Mouse (Mus musculus) intestine, embryonic 15.5 days (tissue): ENCODE measurements at regions not wholly inside any gene's neighbourhood (a gene's known extent, or its start where the extent isn't known, plus 50 kb on each side); places are given as distances from the start of the nearest gene placed in this dataset.

Source experiments
- ATAC-seq: fragments of 200-750 bp; cut with Nextera tagmentation; 2 replicates; pipeline ENCODE4 v1.8.0; 2017; ENCODE audit warnings: moderate TSS enrichment, moderate library complexity
- H3K27ac ChIP-seq: fragments of 300-500 bp; sonication (generic); 2 replicates; pipeline ENCODE4 v1.5.1; 2015; ENCODE audit warnings: mild to moderate bottlenecking, inconsistent platforms
- H3K27me3 ChIP-seq: fragments of 300-500 bp; sonication (generic); replicated peaks from 2 replicates; pipeline ENCODE4 v1.6.1; 2015; ENCODE audit warnings: inconsistent platforms
- H3K36me3 ChIP-seq: fragments of 300-500 bp; sonication (generic); 2 replicates; pipeline ENCODE4 v1.6.1; 2015; ENCODE audit warnings: inconsistent platforms
- H3K4me1 ChIP-seq: fragments of 300-500 bp; sonication (generic); replicated peaks from 2 replicates; pipeline ENCODE4 v1.6.1; 2015; ENCODE audit warnings: inconsistent platforms
- H3K4me2 ChIP-seq: fragments of 300-500 bp; sonication (generic); replicated peaks from 2 replicates; pipeline ENCODE4 v1.6.1; 2015; ENCODE audit warnings: mild to moderate bottlenecking, inconsistent platforms
- H3K4me3 ChIP-seq: fragments of 300-500 bp; sonication (generic); replicated peaks from 2 replicates; pipeline ENCODE4 v1.5.1; 2015; ENCODE audit warnings: inconsistent platforms
- H3K9ac ChIP-seq: fragments of 300-500 bp; sonication (generic); 2 replicates; pipeline ENCODE4 v1.6.1; 2015; ENCODE audit warnings: inconsistent platforms
- H3K9me3 ChIP-seq: fragments of 300-500 bp; sonication (generic); 2 replicates; pipeline ENCODE4 v1.6.1; 2016; ENCODE audit warnings: inconsistent platforms
- WGBS: fragments of 180-500 bp; shearing (Covaris S2); methylation state at CpG from one replicate; pipeline ENCODE4 v1.1.7; 2015; 5-methylcytosine and 5-hydroxymethylcytosine counted together

GRCm38 (mm10) chrX:77307374-77307773, 203.4 kb upstream of the Tbl1x start:
- Histone ChIP-seq H3K36me3 (no peaks in the 10 kb centered on the region), H3K4me2 (no peak overlapping the region), H3K4me3 (no peak overlapping the region), H3K27ac (no peak overlapping the region), H3K9ac (no peak overlapping the region), H3K9me3 (no peaks in the 10 kb centered on the region), H3K4me1 (no peaks in the 10 kb centered on the region), H3K27me3 (no peaks in the 10 kb centered on the region)
- ATAC-seq: no peak
- 43% methylated on average over 1 of the region's 1 CpGs for WGBS

- H3K4me1 ChIP-seq: no peaks in the 10 kb centered on the region
- H3K9ac ChIP-seq: no peak overlapping the region
- H3K27ac ChIP-seq: no peak overlapping the region
- 70% methylated on average over 3 of the region's 3 CpGs for WGBS
- no peaks in the 10 kb centered on the region for H3K27me3 ChIP-seq
- no peaks in the 10 kb centered on the region for H3K36me3 ChIP-seq
- no peak for ATAC-seq
- H3K4me2 ChIP-seq: no peak overlapping the region
- no peaks in the 10 kb centered on the region for H3K9me3 ChIP-seq
- no peak overlapping the region for H3K4me3 ChIP-seq
These were observed 196.4 kb upstream of the Tbl1x start for GRCm38 (mm10) chrX:77314384-77314783.

GRCm38 (mm10) chrX:77323644-77324043, 187.2 kb upstream of the Tbl1x start:
- H3K9me3 ChIP-seq: no peaks in the 10 kb centered on the region
- no peak overlapping the region for H3K27ac ChIP-seq
- 30% methylated on average over 4 of the region's 4 CpGs for WGBS
- no peaks in the 10 kb centered on the region for H3K36me3 ChIP-seq
- H3K9ac ChIP-seq: no peak overlapping the region
- no peak for ATAC-seq
- H3K4me2 ChIP-seq: no peak overlapping the region
- no peaks in the 10 kb centered on the region for H3K4me1 ChIP-seq
- H3K27me3 ChIP-seq: no peaks in the 10 kb centered on the region
- no peak overlapping the region for H3K4me3 ChIP-seq

GRCm38 (mm10) chrX:77353181-77353580, 157.6 kb upstream of the Tbl1x start:
- no peak overlapping the region for H3K27ac ChIP-seq
- no peak for ATAC-seq
- no peak overlapping the region for H3K9ac ChIP-seq
- H3K4me2 ChIP-seq: no peak overlapping the region
- no peaks in the 10 kb centered on the region for H3K36me3 ChIP-seq
- WGBS: 30% methylated on average over 2 of the region's 2 CpGs
- no peaks in the 10 kb centered on the region for H3K27me3 ChIP-seq
- no peaks in the 10 kb centered on the region for H3K4me1 ChIP-seq
- no peak overlapping the region for H3K4me3 ChIP-seq
- no peaks in the 10 kb centered on the region for H3K9me3 ChIP-seq

GRCm38 (mm10) chrX:77360551-77360950, 150.3 kb upstream of the Tbl1x start:
- ATAC-seq: no peak
- Histone ChIP-seq H3K4me3 (no peak overlapping the region), H3K4me1 (no peaks in the 10 kb centered on the region), H3K9me3 (no peaks in the 10 kb centered on the region), H3K27ac (no peak overlapping the region), H3K9ac (no peak overlapping the region), H3K36me3 (no peaks in the 10 kb centered on the region), H3K27me3 (no peaks in the 10 kb centered on the region), H3K4me2 (no peak overlapping the region)
- whole genome bisulfite sequencing: 47% methylated on average over 2 of the region's 2 CpGs

- Histone ChIP-seq H3K4me3 (no peak overlapping the region), H3K27ac (no peak overlapping the region), H3K36me3 (no peaks in the 10 kb centered on the region), H3K4me2 (no peak overlapping the region), H3K9ac (no peak overlapping the region), H3K9me3 (no peaks in the 10 kb centered on the region), H3K4me1 (no peaks in the 10 kb centered on the region), H3K27me3 (no peaks in the 10 kb centered on the region)
- ATAC-seq: no peak
- WGBS: 58% methylated on average over 2 of the region's 2 CpGs
These were observed 149.7 kb upstream of the Tbl1x start for GRCm38 (mm10) chrX:77361106-77361505.

- Histone ChIP-seq H3K9me3 (no peaks in the 10 kb centered on the region), H3K4me1 (no peaks in the 10 kb centered on the region), H3K36me3 (no peaks in the 10 kb centered on the region), H3K27ac (no peak overlapping the region), H3K4me2 (no peak overlapping the region), H3K9ac (no peak overlapping the region), H3K4me3 (no peak overlapping the region), H3K27me3 (no peaks in the 10 kb centered on the region)
- no peak for ATAC-seq
- 63% methylated on average over 1 of the region's 1 CpGs for WGBS
These were observed 147.2 kb upstream of the Tbl1x start for GRCm38 (mm10) chrX:77363657-77364056.

GRCm38 (mm10) chrX:77367351-77367750, 143.5 kb upstream of the Tbl1x start:
- no peak for ATAC-seq
- H3K27ac ChIP-seq: no peak overlapping the region
- H3K9me3 ChIP-seq: no peaks in the 10 kb centered on the region
- no peaks in the 10 kb centered on the region for H3K36me3 ChIP-seq
- no peaks in the 10 kb centered on the region for H3K4me1 ChIP-seq
- H3K4me2 ChIP-seq: no peak overlapping the region
- H3K4me3 ChIP-seq: no peak overlapping the region
- no peaks in the 10 kb centered on the region for H3K27me3 ChIP-seq
- H3K9ac ChIP-seq: no peak overlapping the region

GRCm38 (mm10) chrX:77387271-77387670, 123.5 kb upstream of the Tbl1x start:
- Histone ChIP-seq H3K36me3 (no peaks in the 10 kb centered on the region), H3K27me3 (no peaks in the 10 kb centered on the region), H3K4me1 (no peaks in the 10 kb centered on the region), H3K27ac (no peak overlapping the region), H3K9ac (no peak overlapping the region), H3K4me2 (no peak overlapping the region), H3K4me3 (no peak overlapping the region), H3K9me3 (no peaks in the 10 kb centered on the region)
- 72% methylated on average over 1 of the region's 1 CpGs for WGBS
- no peak for ATAC-seq

- H3K27ac ChIP-seq: no peak overlapping the region
- H3K4me2 ChIP-seq: no peak overlapping the region
- H3K9me3 ChIP-seq: no peaks in the 10 kb centered on the region
- H3K27me3 ChIP-seq: no peaks in the 10 kb centered on the region
- H3K4me3 ChIP-seq: no peak overlapping the region
- no peak for ATAC-seq
- WGBS: 65% methylated on average over 4 of the region's 4 CpGs
- H3K9ac ChIP-seq: no peak overlapping the region
- H3K36me3 ChIP-seq: no peaks in the 10 kb centered on the region
- no peaks in the 10 kb centered on the region for H3K4me1 ChIP-seq
These were observed 118.9 kb upstream of the Tbl1x start for GRCm38 (mm10) chrX:77391760-77392446.

- no peak overlapping the region for H3K9ac ChIP-seq
- H3K9me3 ChIP-seq: no peaks in the 10 kb centered on the region
- H3K27ac ChIP-seq: no peak overlapping the region
- H3K4me3 ChIP-seq: no peak overlapping the region
- no peaks in the 10 kb centered on the region for H3K36me3 ChIP-seq
- ATAC-seq: no peak
- H3K27me3 ChIP-seq: no peaks in the 10 kb centered on the region
- no peak overlapping the region for H3K4me2 ChIP-seq
- H3K4me1 ChIP-seq: no peaks in the 10 kb centered on the region
- 85% methylated on average over 3 of the region's 3 CpGs for WGBS
These were observed 103.9 kb upstream of the Tbl1x start for GRCm38 (mm10) chrX:77406896-77407295.

- Histone ChIP-seq H3K4me1 (no peaks in the 10 kb centered on the region), H3K4me2 (no peak overlapping the region), H3K4me3 (no peak overlapping the region), H3K9me3 (no peaks in the 10 kb centered on the region), H3K27ac (no peak overlapping the region), H3K27me3 (no peaks in the 10 kb centered on the region), H3K9ac (no peak overlapping the region), H3K36me3 (no peaks in the 10 kb centered on the region)
- no peak for ATAC-seq
- WGBS: 59% methylated on average over 3 of the region's 3 CpGs
These were observed 102.9 kb upstream of the Tbl1x start for GRCm38 (mm10) chrX:77407925-77408324.

- Histone ChIP-seq H3K27me3 (no peaks in the 10 kb centered on the region), H3K27ac (no peak overlapping the region), H3K9ac (no peak overlapping the region), H3K36me3 (no peaks in the 10 kb centered on the region), H3K4me1 (no peaks in the 10 kb centered on the region), H3K4me3 (no peak overlapping the region), H3K4me2 (no peak overlapping the region), H3K9me3 (no peaks in the 10 kb centered on the region)
- WGBS: 66% methylated on average over 7 of the region's 7 CpGs
- ATAC-seq: no peak
These were observed 101.4 kb upstream of the Tbl1x start for GRCm38 (mm10) chrX:77409370-77409769.
